Mouse (Mus musculus) bone marrow, adult 2 months (tissue): ENCODE results near the gene Ppp1r10.

ENCODE experiments used
- CTCF ChIP-seq: fragments of 200-500 bp; IDR thresholded peaks from 2 replicates; pipeline ENCODE4 v1.5.1; 2011; ENCODE audit warnings: low read length, control low read depth; ENCODE audit not compliant: control insufficient read depth, insufficient read depth
- POLR2A ChIP-seq: fragments of 200-500 bp; IDR thresholded peaks from 2 replicates; pipeline ENCODE4 v1.6.1; 2011; ENCODE audit warnings: low read depth, mild to moderate bottlenecking, control low read depth, low read length, borderline replicate concordance; ENCODE audit not compliant: control insufficient read depth

GRCm38 (mm10) chr17:35868961-35869345 is 47.3 kb upstream of the Ppp1r10 start:
- TF ChIP-seq CTCF, result no peak
- TF ChIP-seq POLR2A, result no peak
